Mouse (Mus musculus) hindbrain, embryonic 11.5 days (tissue): ENCODE data around the gene Fabp3. TPM values are rescaled to one million over a fixed set of nuclear protein-coding genes. Genes with fewer than 3 reads are reported as not detected.

Experiments used
- ATAC-seq: fragments of 200-750 bp; cut with Nextera tagmentation; 2 replicates; pipeline ENCODE4 v1.8.0; 2017; ENCODE audit warnings: mild to moderate bottlenecking, moderate TSS enrichment, moderate library complexity; ENCODE audit not compliant: low FRiP score
- DNase-seq: peaks from one replicate; pipeline ENCODE4 v3.0.0-alpha.2; 2015; ENCODE audit warnings: low spot score
- H3K27ac ChIP-seq: fragments of 300-500 bp; sonication (generic); 2 replicates; pipeline ENCODE4 v1.5.1; 2014; ENCODE audit warnings: mild to moderate bottlenecking, low read depth, low read length
- H3K27me3 ChIP-seq: fragments of 300-500 bp; sonication (generic); 2 replicates; pipeline ENCODE4 v1.6.1; 2014; ENCODE audit warnings: mild to moderate bottlenecking, low read length, moderate library complexity, mixed read lengths; ENCODE audit not compliant: control insufficient read depth, insufficient read depth
- H3K36me3 ChIP-seq: fragments of 300-500 bp; sonication (generic); 2 replicates; pipeline ENCODE4 v1.6.1; 2014; ENCODE audit warnings: mild to moderate bottlenecking, low read length, moderate library complexity, mixed read lengths; ENCODE audit not compliant: control insufficient read depth, insufficient read depth
- H3K4me1 ChIP-seq: fragments of 300-500 bp; sonication (generic); replicated peaks from 2 replicates; pipeline ENCODE4 v1.6.1; 2014; ENCODE audit warnings: low read length, mixed read lengths; ENCODE audit not compliant: control insufficient read depth, insufficient read depth
- H3K4me2 ChIP-seq: fragments of 300-500 bp; sonication (generic); replicated peaks from 2 replicates; pipeline ENCODE4 v1.6.1; 2014; ENCODE audit warnings: mild to moderate bottlenecking, low read depth, low read length
- H3K4me3 ChIP-seq: fragments of 300-500 bp; sonication (generic); 2 replicates; pipeline ENCODE4 v1.5.1; 2014; ENCODE audit warnings: low read depth, low read length
- H3K9ac ChIP-seq: fragments of 300-500 bp; sonication (generic); 2 replicates; pipeline ENCODE4 v1.6.1; 2014; ENCODE audit warnings: low read depth, low read length
- H3K9me3 ChIP-seq: fragments of 300-500 bp; sonication (generic); 2 replicates; pipeline ENCODE4 v1.6.1; 2016; ENCODE audit warnings: low read length; ENCODE audit not compliant: control insufficient read depth
- WGBS: fragments of 180-500 bp; shearing (Covaris S2); extraction: QIAGEN DNeasy Blood & Tissue Kit; methylation state at CpG from one replicate; pipeline ENCODE4 v1.1.7; 2014; 5-methylcytosine and 5-hydroxymethylcytosine counted together
- polyA plus RNA-seq: library from polyadenylated mRNA; unstranded; fragments of >200 nt; fragmentation: Nextera tagmentation; extraction: Ambion mirVana; gene quantifications from 2 replicates; pipeline ENCODE4 v1.2.1, GENCODE M21; 2014

Gene Fabp3
- polyA plus RNA-seq, 1 experiment from 2014 or later = 27.7 TPM

DNA sequence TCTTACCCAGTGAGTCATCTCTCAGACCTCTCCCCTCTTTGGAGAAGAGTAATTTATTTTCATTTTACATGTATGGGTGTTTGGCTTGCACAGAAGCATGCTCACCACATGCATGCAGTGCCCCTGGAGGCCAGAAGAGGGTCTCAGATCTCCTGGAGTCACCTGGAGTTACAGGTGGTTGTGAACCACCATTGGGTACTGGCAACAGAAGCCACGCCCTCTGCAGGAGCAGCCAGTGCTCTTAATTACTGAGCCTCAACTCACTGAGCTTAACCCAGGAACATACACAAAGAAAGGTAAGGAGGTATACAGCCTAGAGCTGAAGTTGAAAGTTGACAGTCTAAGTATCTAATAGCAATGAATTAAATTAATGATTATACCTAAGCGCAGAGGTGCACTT is 17.1 kb downstream of the Fabp3 start:
- no peak for ATAC-seq
- H3K27me3 ChIP-seq = no peaks in the 10 kb centered on the region
- H3K36me3 ChIP-seq = peaks cover 5% of the 10 kb centered on the region
- no peaks in the 10 kb centered on the region for H3K4me1 ChIP-seq
- no peak for DNase-seq
- 90% methylated on average over 2 of the region's 2 CpGs for WGBS
- no peak overlapping the region for H3K4me2 ChIP-seq
- H3K4me3 ChIP-seq = no peak overlapping the region
- no peak overlapping the region for H3K9ac ChIP-seq
- no peaks in the 10 kb centered on the region for H3K9me3 ChIP-seq
- H3K27ac ChIP-seq = no peak overlapping the region

DNA sequence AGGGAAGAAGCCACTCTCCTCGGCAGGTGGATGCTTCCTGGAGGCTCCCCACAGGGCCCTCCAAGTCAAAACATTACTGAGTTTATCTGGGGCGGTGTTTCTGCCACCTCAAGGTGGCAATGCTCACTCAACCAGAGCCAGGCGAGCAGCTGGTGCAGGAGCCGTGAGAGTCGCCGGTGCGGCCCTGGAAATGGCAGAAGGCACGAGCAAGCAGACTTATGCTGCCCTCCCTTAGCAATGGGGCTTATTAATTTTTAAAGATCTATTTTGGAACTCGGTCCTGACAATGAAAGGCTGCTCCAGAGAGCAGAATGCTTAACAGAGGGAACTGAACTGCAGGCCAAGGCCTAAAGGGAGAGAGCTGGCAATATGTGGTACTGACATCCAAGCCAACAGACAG is 19.0 kb downstream of the Fabp3 start:
- peaks cover 5% of the 10 kb centered on the region for H3K36me3 ChIP-seq
- H3K4me1 ChIP-seq = no peaks in the 10 kb centered on the region
- no peak for ATAC-seq
- no peak overlapping the region for H3K27ac ChIP-seq
- 85% methylated on average over 9 of the region's 9 CpGs for WGBS
- H3K9me3 ChIP-seq = no peaks in the 10 kb centered on the region
- no peak overlapping the region for H3K4me2 ChIP-seq
- no peak for DNase-seq
- H3K27me3 ChIP-seq = no peaks in the 10 kb centered on the region
- no peak overlapping the region for H3K9ac ChIP-seq
- no peak overlapping the region for H3K4me3 ChIP-seq

DNA sequence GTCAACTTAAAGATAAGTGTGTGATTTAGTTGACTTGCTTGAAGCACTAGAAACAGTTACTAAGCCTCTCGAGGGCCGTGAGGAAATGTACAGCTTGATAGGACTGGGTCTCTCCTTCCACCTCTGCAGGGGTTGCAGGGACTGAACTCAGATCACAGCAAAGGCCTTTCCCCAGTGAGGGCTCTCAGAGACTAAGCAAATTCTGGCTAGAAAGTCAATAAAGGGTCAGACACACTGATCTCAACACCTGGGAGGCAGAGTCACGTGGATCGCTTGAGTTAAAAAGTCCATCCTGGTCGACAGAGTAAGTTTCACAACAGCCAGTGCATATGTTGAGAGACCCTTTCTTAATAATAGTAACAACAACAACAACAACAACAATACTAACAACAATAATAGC is 27.5 kb downstream of the Fabp3 start:
- 0 out of 2 replicates have a peak, but pooled peaks cover 2% of the 10 kb centered on the region for H3K36me3 ChIP-seq
- no peaks in the 10 kb centered on the region for H3K4me1 ChIP-seq
- no peak overlapping the region for H3K9ac ChIP-seq
- DNase-seq (no peak), ATAC-seq (no peak)
- no peak overlapping the region for H3K4me2 ChIP-seq
- H3K27me3 ChIP-seq = no peaks in the 10 kb centered on the region
- no peak overlapping the region for H3K4me3 ChIP-seq
- no peaks in the 10 kb centered on the region for H3K9me3 ChIP-seq
- H3K27ac ChIP-seq = no peak overlapping the region
- 96% methylated on average over 5 of the region's 5 CpGs for WGBS

DNA sequence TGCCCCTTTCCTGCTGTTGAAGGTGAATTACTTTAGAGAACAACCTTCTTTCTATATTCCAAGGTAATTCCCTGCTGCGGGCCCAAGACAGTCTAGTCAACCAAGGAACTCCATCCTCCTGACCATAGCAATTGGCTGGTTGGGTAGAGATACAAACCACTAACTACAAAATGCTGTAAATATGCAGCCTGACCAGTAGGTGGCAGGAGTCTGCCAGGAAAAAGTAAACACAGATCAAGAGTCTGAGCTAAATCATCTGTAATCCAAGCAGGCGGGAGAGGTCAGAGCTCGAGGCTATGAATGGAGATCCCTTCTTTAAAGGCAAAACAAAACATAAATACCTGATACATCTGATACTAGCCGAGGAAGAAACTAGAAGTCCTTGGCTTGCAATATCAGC is 33.3 kb downstream of the Fabp3 start:
- no peak for ATAC-seq
- Histone ChIP-seq H3K27ac (no peak overlapping the region), H3K9me3 (no peaks in the 10 kb centered on the region), H3K4me3 (no peak overlapping the region), H3K9ac (no peak overlapping the region), H3K27me3 (no peaks in the 10 kb centered on the region), H3K4me1 (no peaks in the 10 kb centered on the region), H3K36me3 (no peaks in the 10 kb centered on the region), H3K4me2 (no peak overlapping the region)
- peak; percentile 77 for DNase-seq
- WGBS = 32% methylated on average over 4 of the region's 4 CpGs

DNA sequence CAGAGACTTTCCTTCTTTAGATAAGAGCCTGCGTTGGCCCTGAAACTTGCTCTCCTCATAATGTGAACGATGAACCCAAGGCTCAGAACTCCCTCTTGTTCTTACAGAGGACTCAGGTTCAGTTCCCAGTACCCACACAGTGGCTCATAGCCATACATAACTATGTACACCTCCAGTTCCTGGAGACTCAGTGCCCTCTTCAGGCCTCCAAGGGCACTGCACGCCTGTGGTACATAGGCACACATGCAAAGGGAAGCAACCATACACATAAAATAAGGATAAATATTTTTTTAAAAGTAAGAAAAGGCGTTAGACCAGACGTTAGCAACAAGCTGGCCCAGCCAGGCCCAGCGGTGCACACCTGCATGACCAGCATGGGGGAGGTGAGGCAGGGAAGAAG is 41.3 kb downstream of the Fabp3 start:
- Histone ChIP-seq H3K4me3 (no peak overlapping the region), H3K36me3 (peaks cover 6% of the 10 kb centered on the region), H3K27me3 (no peaks in the 10 kb centered on the region), H3K9me3 (no peaks in the 10 kb centered on the region), H3K9ac (no peak overlapping the region), H3K4me2 (no peak overlapping the region), H3K4me1 (no peaks in the 10 kb centered on the region), H3K27ac (no peak overlapping the region)
- 92% methylated on average over 6 of the region's 6 CpGs for WGBS
- ATAC-seq = no peak
- peak; percentile 7 for DNase-seq

DNA sequence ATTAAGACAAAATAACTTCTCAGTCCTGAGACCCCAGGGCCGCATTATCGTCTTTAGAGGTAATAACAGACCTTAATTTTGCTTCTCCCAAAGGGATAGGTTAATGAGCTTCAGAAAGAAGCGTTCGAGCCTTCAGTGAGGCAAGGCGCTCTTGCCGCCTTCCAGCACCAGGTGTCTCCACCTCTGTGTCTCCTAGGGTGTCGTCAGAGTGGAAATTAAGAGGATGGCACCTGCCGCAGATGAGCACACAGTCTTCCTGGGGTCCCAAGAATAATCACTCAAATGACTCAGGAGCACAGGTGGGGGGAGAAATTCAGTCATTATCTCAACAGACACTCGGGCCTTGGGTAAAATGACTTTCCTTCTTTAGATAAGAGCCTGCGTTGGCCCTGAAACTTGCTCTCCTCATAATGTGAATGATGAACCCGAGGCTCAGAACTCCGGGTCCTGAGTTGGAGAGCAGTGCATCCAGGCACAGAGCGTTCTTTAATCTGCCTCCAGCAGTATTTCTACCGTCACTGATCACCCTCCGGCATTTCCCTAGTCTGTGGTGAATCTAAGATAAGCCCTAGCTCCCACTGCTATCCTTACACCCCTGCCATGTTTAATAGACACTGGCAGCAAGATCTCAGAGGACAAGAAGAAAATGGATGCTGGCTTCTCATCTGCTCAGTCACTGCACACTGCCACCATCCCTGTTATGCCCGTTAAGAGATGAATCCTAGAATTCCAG is 42.5 kb downstream of the Fabp3 start:
- no peak overlapping the region for H3K4me3 ChIP-seq
- H3K27ac ChIP-seq = no peak overlapping the region
- H3K36me3 ChIP-seq = peaks cover 6% of the 10 kb centered on the region
- DNase-seq = no peak
- H3K9me3 ChIP-seq = no peaks in the 10 kb centered on the region
- WGBS = 89% methylated on average over 16 of the region's 16 CpGs
- no peak overlapping the region for H3K4me2 ChIP-seq
- H3K9ac ChIP-seq = no peak overlapping the region
- H3K27me3 ChIP-seq = no peaks in the 10 kb centered on the region
- no peak for ATAC-seq
- no peaks in the 10 kb centered on the region for H3K4me1 ChIP-seq

DNA sequence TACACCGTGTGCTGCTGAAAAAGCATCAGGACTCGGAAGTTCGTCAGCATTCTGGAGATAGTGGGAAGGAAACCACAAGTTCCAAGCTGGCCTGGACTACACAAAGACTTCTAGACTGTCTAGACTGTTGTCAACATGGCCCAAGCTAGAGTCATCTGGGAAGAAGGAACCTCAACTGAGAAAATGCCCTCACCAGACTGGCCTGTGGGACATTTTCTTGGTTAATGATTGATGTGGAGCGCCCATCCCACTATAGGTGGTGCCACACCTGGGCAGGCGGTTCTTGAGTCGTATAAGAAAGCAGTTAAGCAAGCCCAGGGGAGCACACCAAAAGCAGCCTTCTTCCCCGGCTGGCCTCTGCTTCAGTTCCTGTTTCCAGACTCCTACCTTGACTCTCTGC is 44.2 kb downstream of the Fabp3 start:
- H3K27me3 ChIP-seq = no peaks in the 10 kb centered on the region
- no peak for ATAC-seq
- DNase-seq = no peak
- no peak overlapping the region for H3K9ac ChIP-seq
- H3K4me1 ChIP-seq = no peaks in the 10 kb centered on the region
- no peaks in the 10 kb centered on the region for H3K9me3 ChIP-seq
- peaks cover 6% of the 10 kb centered on the region for H3K36me3 ChIP-seq
- H3K27ac ChIP-seq = no peak overlapping the region
- no peak overlapping the region for H3K4me3 ChIP-seq
- no peak overlapping the region for H3K4me2 ChIP-seq
- WGBS = 88% methylated on average over 7 of the region's 7 CpGs

DNA sequence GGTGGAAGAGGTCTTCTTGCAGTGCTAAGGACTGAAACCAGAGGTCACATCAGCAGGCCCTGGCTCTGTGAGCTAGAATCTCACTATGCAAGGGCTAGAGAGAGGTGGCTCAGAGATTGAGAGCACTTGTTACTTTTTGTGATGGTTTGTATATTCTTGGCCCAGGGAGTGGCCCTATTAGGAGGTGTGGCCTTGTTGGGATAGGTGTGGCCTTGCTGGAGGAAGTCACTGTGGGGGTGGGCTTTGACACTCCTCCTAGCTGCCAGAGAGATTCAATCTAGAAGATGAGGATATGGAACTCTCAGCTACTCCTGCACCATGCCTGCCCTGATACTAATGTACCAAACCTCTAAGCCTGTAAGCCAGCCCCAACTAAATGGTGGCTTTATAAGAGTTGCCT is 49.6 kb downstream of the Fabp3 start:
- H3K27me3 ChIP-seq = no peaks in the 10 kb centered on the region
- no peaks in the 10 kb centered on the region for H3K36me3 ChIP-seq
- H3K9me3 ChIP-seq = no peaks in the 10 kb centered on the region
- no peak overlapping the region for H3K27ac ChIP-seq
- no peak overlapping the region for H3K4me2 ChIP-seq
- peaks cover 3% of the 10 kb centered on the region; the same call in 1 of the 2 replicates for H3K4me1 ChIP-seq
- DNase-seq = no peak
- H3K9ac ChIP-seq = no peak overlapping the region
- ATAC-seq = no peak
- H3K4me3 ChIP-seq = no peak overlapping the region

DNA sequence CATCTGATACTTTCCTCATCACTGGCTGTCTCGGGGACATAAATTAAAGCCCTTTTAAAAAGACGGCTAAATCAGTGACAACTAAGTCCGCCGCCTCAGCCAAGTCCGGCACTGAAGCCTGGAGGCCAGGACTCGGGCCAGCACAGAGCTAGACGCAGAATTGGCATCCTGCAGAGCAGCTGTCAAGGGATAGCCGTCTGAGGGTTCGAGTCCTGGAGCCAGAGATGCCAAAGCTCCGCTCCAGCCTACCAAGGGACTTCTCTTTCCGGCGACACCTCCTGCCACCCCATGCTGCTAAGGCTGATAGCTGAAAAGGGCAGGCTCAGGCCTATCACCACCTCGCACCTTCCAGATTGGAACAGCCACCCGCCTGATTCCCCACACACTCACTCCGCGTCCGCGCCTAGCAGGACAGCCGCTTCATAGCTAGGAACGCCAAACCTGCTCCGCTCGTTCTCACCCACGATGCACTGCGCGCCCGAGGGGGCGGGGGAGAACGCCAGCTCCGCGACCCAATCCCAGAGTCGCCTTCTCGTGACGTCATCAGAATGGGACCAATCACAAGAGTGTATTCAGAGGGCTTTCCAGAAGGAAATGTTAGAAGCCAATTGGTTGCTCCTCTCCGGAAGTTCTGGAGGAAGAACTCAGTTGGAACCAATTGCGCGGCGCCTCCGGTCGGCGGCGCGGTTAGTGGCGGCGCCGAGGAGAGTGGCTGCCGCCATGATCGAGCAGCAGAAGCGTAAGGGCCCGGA is 51.3 kb downstream of the Fabp3 start, which contains the start of the genes Zcchc17 and Snrnp40:
Gene Zcchc17, minus strand, starts transcription at position 458 of the 752 bp plus-strand sequence.
Gene Snrnp40, plus strand, starts transcription at position 647 of the 752 bp plus-strand sequence.
- WGBS = under 1% methylated on average over 47 of the region's 49 CpGs
- Histone ChIP-seq H3K4me3 (peak within 1 kb of the TSS; percentile 75), H3K27ac (peak within 1 kb of the TSS; percentile 43), H3K4me1 (peaks cover 3% of the 10 kb centered on the region; the same call in 1 of the 2 replicates), H3K4me2 (peak within 1 kb of the TSS; percentile 65), H3K9ac (peak within 1 kb of the TSS; percentile 78), H3K9me3 (no peaks in the 10 kb centered on the region), H3K36me3 (0 out of 2 replicates have a peak, but pooled peaks cover 2% of the 10 kb centered on the region), H3K27me3 (no peaks in the 10 kb centered on the region)
- peak; percentile 99 for DNase-seq
- peak; percentile 99 for ATAC-seq
